Mouse (Mus musculus): ENCODE measurements around the gene Cdip1.
A peak's percentile ranks its signal among the peaks of the same experiment; 100 is the strongest.

The Cdip1 gene

GRCm38 (mm10) chr16:4773289-4773970 lies 16.7 kb downstream of the Cdip1 start:
- no peak for DNase-seq (ENCODE audit: low read depth, low spot score)

GRCm38 (mm10) chr16:4768719-4769118 lies 21.4 kb downstream of the Cdip1 start:
- no peak for DNase-seq (ENCODE audit: low read depth, low spot score)

- DNase-seq (ENCODE audit: low read depth, low spot score) = no peak
These were observed 22.9 kb downstream of the Cdip1 start for GRCm38 (mm10) chr16:4767012-4767790.

- no peak for DNase-seq (ENCODE audit: low read depth, low spot score)
These were observed 24.2 kb downstream of the Cdip1 start for GRCm38 (mm10) chr16:4765852-4766251.

GRCm38 (mm10) chr16:4763276-4763675 lies 26.8 kb downstream of the Cdip1 start:
- DNase-seq (ENCODE audit: low read depth, low spot score) = peak; percentile 67

GRCm38 (mm10) chr16:4762437-4762836 lies 27.7 kb downstream of the Cdip1 start:
- no peak for DNase-seq (ENCODE audit: low read depth, low spot score)

GRCm38 (mm10) chr16:4756660-4757335 lies 33.3 kb downstream of the Cdip1 start:
- DNase-seq (ENCODE audit: low read depth, low spot score) = peak; percentile 45

- DNase-seq (ENCODE audit: low read depth, low spot score) = no peak
These were observed 36.0 kb downstream of the Cdip1 start for GRCm38 (mm10) chr16:4754045-4754444.

GRCm38 (mm10) chr16:4752155-4752554 lies 37.9 kb downstream of the Cdip1 start:
- DNase-seq (ENCODE audit: low read depth, low spot score) = no peak

GRCm38 (mm10) chr16:4742186-4742585 lies 47.9 kb downstream of the Cdip1 start:
- DNase-seq (ENCODE audit: low read depth, low spot score) = no peak

GRCm38 (mm10) chr16:4739994-4740393 lies 50.1 kb downstream of the Cdip1 start:
- DNase-seq (ENCODE audit: low read depth, low spot score) = no peak

- DNase-seq (ENCODE audit: low read depth, low spot score) = no peak
These were observed 53.8 kb downstream of the Cdip1 start for GRCm38 (mm10) chr16:4736262-4736661.

GRCm38 (mm10) chr16:4730776-4731358 lies 59.2 kb downstream of the Cdip1 start:
- no peak for DNase-seq (ENCODE audit: low read depth, low spot score)

- no peak for DNase-seq (ENCODE audit: low read depth, low spot score)
These were observed 62.1 kb downstream of the Cdip1 start for GRCm38 (mm10) chr16:4727963-4728362.

- DNase-seq (ENCODE audit: low read depth, low spot score) = no peak
These were observed 62.6 kb downstream of the Cdip1 start for GRCm38 (mm10) chr16:4727526-4727925.

GRCm38 (mm10) chr16:4726528-4727128 lies 63.5 kb downstream of the Cdip1 start:
- DNase-seq (ENCODE audit: low read depth, low spot score) = peak; percentile 58

GRCm38 (mm10) chr16:4725780-4726527 lies 64.1 kb downstream of the Cdip1 start, which contains the start of gene Hmox2:
Hmox2 (plus strand) TSS chr16:4726361.
- DNase-seq (ENCODE audit: low read depth, low spot score) = peak; percentile 91

- no peak for DNase-seq (ENCODE audit: low read depth, low spot score)
These were observed 64.8 kb downstream of the Cdip1 start for GRCm38 (mm10) chr16:4725266-4725665.

- DNase-seq (ENCODE audit: low read depth, low spot score) = no peak
These were observed 67.2 kb downstream of the Cdip1 start for GRCm38 (mm10) chr16:4722915-4723209.

- peak; percentile 28 for DNase-seq (ENCODE audit: low read depth, low spot score)
These were observed 67.8 kb downstream of the Cdip1 start for GRCm38 (mm10) chr16:4722128-4722914.
